Mouse (Mus musculus) intestine, postnatal 0 days (tissue): ENCODE data around the gene Hoxb4. TPM values are rescaled to one million over a fixed set of nuclear protein-coding genes. Genes with fewer than 3 reads are reported as not detected.

Experiments used
- ATAC-seq: fragments of 200-750 bp; cut with Nextera tagmentation; 2 replicates; pipeline ENCODE4 v1.8.0; 2017; ENCODE audit warnings: mild to moderate bottlenecking, moderate TSS enrichment, moderate library complexity
- H3K27ac ChIP-seq: fragments of 300-500 bp; sonication (generic); 2 replicates; pipeline ENCODE4 v1.5.1; 2014; ENCODE audit warnings: mild to moderate bottlenecking, low read depth, low read length, moderate library complexity
- H3K27me3 ChIP-seq: fragments of 300-500 bp; sonication (generic); replicated peaks from 2 replicates; pipeline ENCODE4 v1.6.1; 2014; ENCODE audit warnings: low read length, mixed read lengths; ENCODE audit not compliant: control insufficient read depth, insufficient read depth
- H3K36me3 ChIP-seq: fragments of 300-500 bp; sonication (generic); 2 replicates; pipeline ENCODE4 v1.6.1; 2014; ENCODE audit warnings: mild to moderate bottlenecking, moderate library complexity; ENCODE audit not compliant: control insufficient read depth, insufficient read depth
- H3K4me1 ChIP-seq: fragments of 300-500 bp; sonication (generic); replicated peaks from 2 replicates; pipeline ENCODE4 v1.6.1; 2014; ENCODE audit warnings: antibody characterized with exemption, low read length, mixed read lengths; ENCODE audit not compliant: control insufficient read depth, insufficient read depth
- H3K4me2 ChIP-seq: fragments of 300-500 bp; sonication (generic); replicated peaks from 2 replicates; pipeline ENCODE4 v1.6.1; 2014; ENCODE audit warnings: low read depth, mild to moderate bottlenecking, moderate library complexity
- H3K4me3 ChIP-seq: fragments of 300-500 bp; sonication (generic); 2 replicates; pipeline ENCODE4 v1.5.1; 2014; ENCODE audit warnings: low read depth, low read length
- H3K9ac ChIP-seq: fragments of 300-500 bp; sonication (generic); 2 replicates; pipeline ENCODE4 v1.6.1; 2014; ENCODE audit warnings: mild to moderate bottlenecking, low read depth, low read length
- H3K9me3 ChIP-seq: fragments of 300-500 bp; sonication (generic); 2 replicates; pipeline ENCODE4 v1.6.1; 2016; ENCODE audit warnings: mixed run types; ENCODE audit not compliant: control insufficient read depth
- CTCF ChIP-seq: sonication (generic); IDR thresholded peaks from 2 replicates; pipeline ENCODE4 v1.5.1; 2016; ENCODE audit warnings: low read depth, mild to moderate bottlenecking, control low read depth, antibody characterized with exemption, moderate library complexity
- WGBS: fragments of 180-500 bp; shearing (Covaris S2); extraction: QIAGEN DNeasy Blood & Tissue Kit; methylation state at CpG from one replicate; pipeline ENCODE4 v1.1.7; 2014; 5-methylcytosine and 5-hydroxymethylcytosine counted together
- polyA plus RNA-seq: library from polyadenylated mRNA; unstranded; fragments of >200 nt; fragmentation: Nextera tagmentation; extraction: Ambion mirVana; gene quantifications from 2 replicates; pipeline ENCODE4 v1.2.1, GENCODE M21; 2015

Hoxb4 gene
- polyA plus RNA-seq, 1 experiment from 2014 or later, result 1.1 TPM

GRCm38 (mm10) chr11:96289293-96289692 is 28.8 kb upstream of the Hoxb4 start:
- Histone ChIP-seq H3K27me3 (peaks cover 67% of the 10 kb centered on the region), H3K27ac (no peak overlapping the region), H3K4me2 (no peak overlapping the region), H3K4me3 (no peak overlapping the region), H3K36me3 (no peaks in the 10 kb centered on the region), H3K9me3 (no peaks in the 10 kb centered on the region), H3K4me1 (no peaks in the 10 kb centered on the region), H3K9ac (no peak overlapping the region)
- WGBS, result 43% methylated on average over 21 of the region's 21 CpGs
- no peak for ATAC-seq
- no peak for TF ChIP-seq CTCF

DNA sequence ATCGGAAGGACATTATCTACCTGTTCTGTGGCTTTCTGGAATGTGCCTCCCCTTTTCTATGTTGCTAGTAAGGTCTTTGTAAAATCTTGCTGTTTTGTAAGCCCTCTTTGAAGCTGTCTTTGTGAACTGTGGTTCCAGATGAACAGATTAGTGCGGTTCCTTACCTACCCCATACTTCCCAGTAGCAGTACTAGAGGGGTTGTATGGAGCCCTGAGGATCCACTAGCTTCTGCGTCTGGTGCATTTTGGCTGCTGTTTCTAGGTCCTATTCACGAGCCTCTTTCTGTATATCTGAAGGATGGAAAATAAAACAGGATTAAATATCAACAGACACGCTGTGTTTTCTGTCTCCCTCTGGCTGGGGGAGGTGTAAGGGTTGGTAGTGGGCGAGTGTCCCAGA is 28.2 kb upstream of the Hoxb4 start:
- 38% methylated on average over 6 of the region's 6 CpGs for WGBS
- TF ChIP-seq CTCF, result no peak
- Histone ChIP-seq H3K4me1 (no peaks in the 10 kb centered on the region), H3K9ac (no peak overlapping the region), H3K27me3 (peaks cover 69% of the 10 kb centered on the region), H3K9me3 (no peaks in the 10 kb centered on the region), H3K4me2 (no peak overlapping the region), H3K36me3 (no peaks in the 10 kb centered on the region), H3K27ac (no peak overlapping the region), H3K4me3 (no peak overlapping the region)
- ATAC-seq, result no peak

GRCm38 (mm10) chr11:96290705-96291355 is 27.2 kb upstream of the Hoxb4 start:
- no peak overlapping the region for H3K9ac ChIP-seq
- H3K27me3 ChIP-seq, result peaks cover 77% of the 10 kb centered on the region
- WGBS, result 32% methylated on average over 17 of the region's 17 CpGs

DNA sequence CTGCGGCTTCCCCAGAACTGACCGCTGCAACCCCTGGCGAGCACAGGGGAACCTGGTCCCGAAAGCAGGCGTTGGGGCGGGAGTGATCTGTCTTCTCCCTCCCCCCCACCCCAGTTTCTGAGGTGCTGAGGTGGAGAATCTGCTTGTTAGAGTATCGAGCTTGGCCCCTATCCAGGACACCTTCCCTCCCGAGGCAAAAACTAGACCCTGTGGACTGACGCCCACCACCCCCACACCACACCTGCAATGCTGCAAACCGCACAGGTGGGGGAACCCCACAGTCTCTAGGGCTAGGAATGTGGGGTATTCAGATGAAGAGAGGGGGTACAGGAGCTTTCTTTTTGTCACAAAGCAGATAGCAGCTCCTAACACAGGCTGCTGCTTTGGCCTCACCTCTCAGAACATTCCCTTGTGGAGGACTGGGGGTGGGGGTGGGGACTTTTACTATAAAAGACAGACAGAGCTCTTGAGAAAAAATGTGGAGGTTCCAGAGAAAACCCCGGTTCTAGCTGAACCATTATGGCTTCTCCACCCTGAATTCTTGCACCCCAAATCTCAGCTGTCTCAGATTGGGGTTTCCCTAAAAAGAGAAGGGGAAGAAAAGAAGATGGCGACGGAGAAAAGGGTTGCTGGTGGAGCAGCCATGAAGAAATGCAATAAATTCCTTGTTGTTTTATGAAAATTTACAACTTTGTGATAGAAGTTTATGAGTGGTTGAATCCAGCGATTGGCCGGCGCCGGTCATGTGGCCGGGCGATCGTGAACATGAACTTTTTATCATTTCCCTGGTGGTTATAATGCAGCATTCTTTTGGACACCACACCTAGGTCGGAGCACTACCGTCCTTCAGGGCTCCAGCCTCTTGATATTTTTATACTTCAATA is 26.1 kb upstream of the Hoxb4 start, which contains the start of gene Hoxb6:
Gene Hoxb6, plus strand, starts transcription at position 796 of the 884 bp plus-strand sequence.
- Histone ChIP-seq H3K27ac (peak within 1 kb of the TSS; percentile 78), H3K4me3 (peak within 1 kb of the TSS; percentile 46), H3K36me3 (no peaks in the 10 kb centered on the region), H3K27me3 (peaks cover 75% of the 10 kb centered on the region), H3K4me2 (peak within 1 kb of the TSS; percentile 63), H3K4me1 (no peaks in the 10 kb centered on the region), H3K9me3 (no peaks in the 10 kb centered on the region), H3K9ac (peak within 1 kb of the TSS; percentile 51)
- ATAC-seq, result no peak
- no peak for TF ChIP-seq CTCF
- 9% methylated on average over 22 of the region's 22 CpGs for WGBS

More at GRCm38 (mm10) chr11:96290705-96291355, 27.2 kb upstream of the Hoxb4 start:
- no peak overlapping the region for H3K4me2 ChIP-seq
- no peak overlapping the region for H3K4me3 ChIP-seq
- no peak for ATAC-seq
- TF ChIP-seq CTCF, result no peak
- H3K36me3 ChIP-seq, result no peaks in the 10 kb centered on the region
- H3K27ac ChIP-seq, result no peak overlapping the region
- no peaks in the 10 kb centered on the region for H3K9me3 ChIP-seq
- H3K4me1 ChIP-seq, result no peaks in the 10 kb centered on the region

DNA sequence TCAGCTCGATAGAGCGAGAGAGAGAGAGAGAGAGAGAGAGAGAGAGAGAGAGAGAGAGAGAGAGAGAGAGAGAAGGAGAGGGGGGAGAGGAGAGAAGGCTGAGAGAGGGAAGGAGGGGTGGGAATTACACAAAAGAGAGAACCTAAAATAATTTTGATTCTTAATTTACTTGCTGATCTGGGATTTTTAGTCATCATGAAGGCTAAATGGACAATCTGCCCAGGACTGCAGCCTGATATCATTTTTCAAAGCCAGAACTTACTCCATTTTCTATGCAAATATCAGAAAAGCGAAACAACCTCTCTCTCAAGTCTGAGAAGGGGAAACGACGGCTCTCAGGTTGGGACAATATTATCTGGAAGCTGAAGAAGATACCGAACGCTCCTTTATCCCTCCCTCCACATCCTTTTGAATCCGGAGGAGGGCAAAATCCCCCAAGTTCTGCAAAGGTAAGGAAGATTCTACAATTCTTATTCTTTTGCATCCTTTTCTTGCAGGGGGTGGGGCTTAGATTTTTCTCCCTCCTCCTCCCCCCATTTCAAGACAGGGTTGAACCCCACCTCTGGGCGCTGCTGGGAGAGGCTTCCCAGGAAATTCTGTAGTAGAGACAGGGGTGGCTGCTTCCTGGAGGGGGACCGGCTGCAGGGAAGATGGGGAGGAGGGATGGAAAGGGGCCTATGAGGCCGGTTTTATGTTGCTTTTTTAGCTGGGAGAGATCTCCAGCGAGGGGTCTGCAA is 25.3 kb upstream of the Hoxb4 start:
- Histone ChIP-seq H3K9me3 (no peaks in the 10 kb centered on the region), H3K36me3 (no peaks in the 10 kb centered on the region), H3K4me2 (peak overlapping the region; percentile 63), H3K27ac (peak overlapping the region; percentile 70), H3K4me3 (peak overlapping the region; percentile 46), H3K9ac (peak overlapping the region; percentile 51), H3K4me1 (no peaks in the 10 kb centered on the region), H3K27me3 (peaks cover 75% of the 10 kb centered on the region)
- 8% methylated on average over 12 of the region's 12 CpGs for WGBS
- TF ChIP-seq CTCF, result no peak
- ATAC-seq, result no peak
